Mouse (Mus musculus) retina, postnatal 7 days (tissue): ENCODE results near the gene Tbcb.
"Not testable (repeated sequence)": the region's sequence is repeated elsewhere in the genome, so short reads cannot be mapped to it uniquely, and the experiment has no call there.

Experiments
- DNase-seq: peaks from one replicate; pipeline ENCODE4 v3.0.0-alpha.2; 2012; ENCODE audit warnings: low read depth, low spot score

Gene Tbcb

GRCm38 (mm10) chr7:30222205-30222604 is 9.9 kb downstream of the Tbcb start:
- DNase-seq = no peak

- no peak for DNase-seq
These were observed 10.6 kb downstream of the Tbcb start for GRCm38 (mm10) chr7:30221433-30221832.

DNA sequence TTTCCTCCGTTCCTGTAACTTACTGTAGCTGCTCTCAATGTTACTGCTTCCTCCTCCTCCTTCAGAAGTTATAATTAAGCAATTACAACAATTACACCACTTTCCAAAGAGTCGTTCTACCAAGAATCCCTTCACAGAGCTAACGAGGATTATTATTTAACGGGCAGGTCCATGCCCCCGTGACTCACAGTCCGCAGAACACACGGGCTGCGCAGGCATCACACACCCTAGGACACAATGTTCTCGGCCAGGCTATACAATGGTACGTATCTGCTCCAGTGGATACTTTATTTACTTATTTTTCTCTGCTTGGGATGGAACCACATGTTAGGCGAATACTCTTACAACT is 12.1 kb downstream of the Tbcb start:
- no peak for DNase-seq

GRCm38 (mm10) chr7:30219293-30220007 is 12.6 kb downstream of the Tbcb start:
- peak; percentile 61 for DNase-seq

DNA sequence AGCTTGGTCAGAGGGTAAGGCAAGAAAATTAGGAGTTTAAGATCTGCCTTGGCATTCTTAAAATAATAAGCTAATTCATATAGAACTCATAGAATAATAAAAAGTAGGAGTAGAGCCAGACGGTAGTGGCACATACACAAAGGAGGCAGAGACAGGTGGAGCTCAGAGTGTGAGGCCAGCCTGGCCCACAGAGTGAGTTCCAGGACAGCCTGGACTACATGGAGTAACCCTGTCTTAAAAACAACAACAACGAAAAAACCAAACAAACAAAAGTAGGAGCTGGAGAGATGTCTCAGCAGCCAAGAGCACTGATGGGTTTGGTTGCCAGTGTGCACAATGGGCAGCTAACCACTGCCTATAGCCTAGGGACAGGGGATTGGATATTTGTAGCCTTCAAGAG is 14.8 kb downstream of the Tbcb start:
- no peak for DNase-seq

DNA sequence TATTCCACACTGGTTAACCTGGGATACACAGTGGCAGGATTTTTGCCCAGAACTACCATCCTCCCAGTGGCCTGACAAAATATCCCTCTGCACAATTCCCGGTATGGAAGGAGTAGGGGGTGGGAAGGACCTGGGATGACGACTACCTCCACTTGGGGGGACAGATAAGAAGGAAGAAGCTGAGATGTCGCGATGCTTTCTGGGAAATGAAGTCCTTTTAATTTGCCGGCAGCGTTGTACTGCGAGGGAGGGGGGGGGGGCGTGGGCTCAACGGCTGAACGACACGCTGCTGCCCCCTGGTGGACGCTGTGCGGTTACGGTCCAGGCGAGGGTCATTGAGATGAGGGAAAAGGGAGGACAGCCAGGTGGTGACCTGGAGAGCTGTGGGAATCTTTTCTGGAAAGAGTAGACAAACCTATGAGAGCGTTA is 15.3 kb downstream of the Tbcb start:
- peak; percentile 87 for DNase-seq

DNA sequence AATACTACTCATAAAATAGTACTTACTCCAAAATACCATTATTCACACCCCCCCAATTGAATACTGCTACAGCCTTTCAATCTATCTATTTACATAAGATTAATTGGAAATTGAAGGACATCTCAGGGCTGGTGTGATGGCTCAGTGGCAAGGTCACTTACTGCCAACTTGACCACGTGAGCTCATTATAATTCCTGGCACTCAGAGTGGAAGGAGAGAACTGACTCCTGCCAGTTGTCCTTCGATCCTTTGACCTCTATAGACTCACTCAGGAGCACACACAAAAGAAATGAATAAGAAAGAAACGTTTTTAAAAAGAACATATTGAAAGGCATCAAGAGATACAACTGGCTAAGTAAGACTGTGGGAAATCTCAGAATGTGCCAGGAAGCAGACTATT is 16.2 kb downstream of the Tbcb start:
- no peak for DNase-seq

- DNase-seq = no peak
These were observed 18.2 kb downstream of the Tbcb start for GRCm38 (mm10) chr7:30213881-30214280.

DNA sequence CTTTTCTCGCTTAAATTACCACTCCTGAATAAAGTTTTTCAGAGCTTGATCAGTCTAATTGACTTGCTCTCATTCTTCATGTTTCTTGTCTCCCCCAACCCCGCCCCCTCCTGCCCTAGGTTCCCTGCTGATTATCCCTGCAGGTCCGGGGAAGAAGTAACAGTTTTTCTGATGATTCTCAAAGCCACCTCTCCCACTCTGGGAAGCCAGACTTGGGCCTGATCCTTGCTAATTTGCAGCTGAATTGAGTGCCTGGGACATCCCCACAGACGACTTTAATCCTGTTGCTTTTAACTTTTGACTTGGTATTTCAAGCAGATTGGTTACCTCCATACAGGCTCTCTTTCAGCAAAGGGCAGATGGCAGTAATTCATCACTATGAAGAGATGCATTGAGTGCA is 21.0 kb downstream of the Tbcb start:
- DNase-seq = no peak

- not testable (repeated sequence) for DNase-seq
These were observed 25.7 kb downstream of the Tbcb start for GRCm38 (mm10) chr7:30206364-30206763.

GRCm38 (mm10) chr7:30205383-30205782 is 26.7 kb downstream of the Tbcb start:
- DNase-seq = peak; percentile 54

DNA sequence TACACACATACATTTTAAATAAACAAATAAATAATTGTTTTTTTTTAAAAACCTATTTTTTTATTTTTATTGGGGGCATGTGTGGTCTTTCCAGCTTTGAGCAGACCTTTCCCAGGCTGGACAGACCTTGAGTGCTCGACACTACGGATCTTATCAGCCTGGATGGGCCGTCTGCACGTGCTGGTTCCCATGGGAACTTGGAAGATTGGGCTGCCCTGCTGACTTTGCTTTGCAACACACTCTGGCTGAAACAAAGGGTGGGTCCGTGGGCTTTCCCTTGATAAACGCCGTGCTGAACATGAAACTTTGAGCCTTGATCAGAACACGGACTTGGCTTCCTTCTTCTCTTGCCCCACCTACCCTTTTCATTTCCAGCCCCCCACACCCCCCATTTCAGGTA is 27.7 kb downstream of the Tbcb start:
- no peak for DNase-seq

- no peak for DNase-seq
These were observed 29.0 kb downstream of the Tbcb start for GRCm38 (mm10) chr7:30202895-30203690.

- not testable (repeated sequence) for DNase-seq
These were observed 31.4 kb downstream of the Tbcb start for GRCm38 (mm10) chr7:30200661-30201060.

DNA sequence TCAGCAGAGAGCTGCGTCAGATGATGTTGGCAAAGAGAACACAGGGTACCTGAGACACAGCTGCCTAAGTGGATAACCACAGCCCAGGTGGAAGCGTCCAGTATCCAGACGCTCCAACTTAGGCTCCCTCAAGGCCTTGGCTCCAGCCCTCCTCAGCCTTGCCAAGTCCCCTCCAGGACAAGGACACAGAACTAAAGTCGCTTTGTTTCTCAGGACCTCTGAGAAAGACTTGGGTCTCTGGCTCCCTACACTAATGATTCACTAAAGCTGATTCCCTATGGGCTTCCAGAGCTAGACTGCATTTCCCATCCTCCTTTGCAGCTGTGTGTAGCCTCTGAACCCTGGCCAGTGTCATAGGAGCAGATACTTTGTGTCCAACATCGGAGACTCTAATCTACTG is 31.9 kb downstream of the Tbcb start:
- DNase-seq = no peak

DNA sequence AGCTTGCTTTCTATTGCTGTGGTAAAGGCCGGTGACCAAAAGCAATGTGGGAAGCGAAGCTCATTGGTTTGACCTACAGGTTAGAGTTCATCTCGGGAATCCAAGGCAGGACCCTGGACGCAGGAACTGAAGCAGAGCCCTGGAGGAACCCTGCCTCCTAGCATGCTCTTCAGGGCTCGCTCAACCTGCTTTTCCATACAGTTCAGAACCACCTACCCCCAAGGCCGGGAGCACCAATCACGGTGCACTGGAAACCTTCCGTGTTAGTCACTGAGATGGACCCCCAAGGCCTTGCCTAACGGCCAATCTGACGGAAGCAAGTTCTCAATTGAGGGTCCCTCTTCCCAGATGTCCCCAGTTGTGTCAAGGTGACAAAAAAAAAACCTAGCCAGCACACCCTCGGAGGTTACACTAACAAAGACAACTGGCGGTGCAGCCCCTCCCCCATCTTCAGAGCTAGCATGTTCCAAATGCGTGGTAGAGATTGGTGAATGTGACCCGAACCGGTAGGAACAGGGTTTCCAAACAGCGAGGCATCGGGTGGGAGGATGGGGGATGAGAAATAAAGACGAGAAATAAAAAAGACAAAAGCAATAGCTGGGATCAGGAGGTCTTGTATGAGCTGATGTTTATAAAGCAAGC is 32.5 kb downstream of the Tbcb start:
- no peak for DNase-seq

GRCm38 (mm10) chr7:30198481-30198971 is 33.5 kb downstream of the Tbcb start, which contains the start of gene Capns1:
Capns1 (minus strand) TSS chr7:30198811.
- peak; percentile 76 for DNase-seq

GRCm38 (mm10) chr7:30197592-30198129 is 34.4 kb downstream of the Tbcb start:
- DNase-seq = no peak

DNA sequence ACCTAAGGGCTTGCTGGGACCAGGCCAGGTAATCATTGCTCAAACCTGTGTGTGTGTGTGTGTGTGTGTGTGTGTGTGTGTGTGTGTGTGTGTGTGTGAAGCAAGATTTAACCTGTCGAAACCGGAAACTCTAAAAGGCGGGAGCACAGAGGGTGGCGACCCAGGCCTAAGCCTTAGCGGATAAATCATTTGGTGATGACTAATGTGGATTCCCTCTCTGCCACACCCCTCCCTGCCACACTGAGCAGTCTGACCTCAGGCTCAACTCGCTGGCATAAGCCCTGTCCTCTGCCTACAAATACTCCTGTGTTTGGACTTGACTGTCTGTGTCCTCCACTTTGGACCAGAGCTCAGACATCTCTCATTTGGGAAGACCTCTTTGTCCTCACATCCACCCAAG is 35.9 kb downstream of the Tbcb start:
- no peak for DNase-seq

DNA sequence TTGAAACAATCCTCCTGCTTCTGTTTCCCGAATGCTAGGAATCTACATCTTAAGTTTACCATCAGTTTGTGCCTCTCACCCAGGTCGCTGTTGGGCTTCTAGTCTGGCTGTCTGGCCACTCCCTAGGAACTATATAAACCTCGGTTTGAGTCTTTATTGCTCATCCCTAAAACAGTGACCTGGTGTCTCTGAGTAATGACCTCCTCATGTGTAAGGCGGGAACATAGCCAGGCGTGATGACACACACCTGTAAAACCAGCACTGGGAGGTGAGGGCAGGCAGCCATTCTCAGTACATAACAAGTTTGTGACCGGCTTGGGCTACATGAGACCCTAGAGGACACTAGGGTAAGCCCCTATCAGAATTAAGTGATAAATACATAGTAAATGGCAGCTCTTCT is 36.6 kb downstream of the Tbcb start:
- no peak for DNase-seq

- DNase-seq = peak; percentile 88
These were observed 37.2 kb downstream of the Tbcb start for GRCm38 (mm10) chr7:30194884-30195283.
